Mouse (Mus musculus) urinary bladder, postnatal 25 days (tissue): ENCODE data around the gene Eml2.
A peak's percentile ranks its signal among the peaks of the same experiment; 100 is the strongest.
"Not testable (repeated sequence)": the region's sequence is repeated elsewhere in the genome, so short reads cannot be mapped to it uniquely, and the experiment has no call there.

Experiments
- DNase-seq: peaks from one replicate; pipeline ENCODE4 v3.0.0; 2022; ENCODE audit warnings: low spot score

Gene Eml2

DNA sequence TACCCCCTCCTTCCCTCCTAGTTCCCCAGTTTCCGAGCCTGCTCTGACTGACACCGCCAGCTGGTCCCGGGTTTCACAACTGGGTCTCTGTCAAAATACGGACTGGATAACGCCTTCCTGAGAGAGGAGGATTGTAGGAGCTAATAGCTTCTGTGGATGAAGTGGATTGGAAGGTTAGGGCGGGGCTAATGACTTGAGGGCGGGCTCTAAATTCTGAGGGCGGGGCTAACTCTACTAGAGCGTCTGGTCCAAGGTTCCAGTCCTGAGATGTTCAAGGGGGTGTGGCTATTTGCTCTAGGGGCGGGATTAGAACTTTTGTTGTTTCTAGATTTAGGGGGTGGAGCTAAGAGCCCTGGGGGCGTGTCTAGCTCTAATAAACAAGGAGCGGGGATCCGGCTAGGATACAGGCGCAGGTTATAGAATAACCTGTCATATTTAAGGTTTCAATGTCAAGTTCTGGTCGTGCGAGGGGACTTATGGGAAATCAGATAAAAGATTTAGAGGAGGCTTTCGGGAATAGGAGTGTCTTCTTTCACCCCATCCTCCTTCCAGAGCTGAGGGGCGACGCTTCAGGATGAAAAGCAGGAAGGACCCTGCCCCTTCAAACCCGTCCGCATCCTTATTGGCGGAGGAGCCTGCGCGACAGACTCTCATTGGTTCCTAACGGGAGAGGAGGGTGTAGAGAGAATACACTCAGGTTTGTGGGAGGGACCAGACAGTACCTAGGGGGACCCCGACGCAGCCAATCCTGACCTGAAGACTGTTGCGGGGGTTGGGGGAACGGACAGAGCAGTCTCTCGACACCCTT, at the start of gene Eml2:
Eml2 (plus strand) TSS at position 714 of the 808 bp plus-strand sequence.
- DNase-seq: no peak

DNA sequence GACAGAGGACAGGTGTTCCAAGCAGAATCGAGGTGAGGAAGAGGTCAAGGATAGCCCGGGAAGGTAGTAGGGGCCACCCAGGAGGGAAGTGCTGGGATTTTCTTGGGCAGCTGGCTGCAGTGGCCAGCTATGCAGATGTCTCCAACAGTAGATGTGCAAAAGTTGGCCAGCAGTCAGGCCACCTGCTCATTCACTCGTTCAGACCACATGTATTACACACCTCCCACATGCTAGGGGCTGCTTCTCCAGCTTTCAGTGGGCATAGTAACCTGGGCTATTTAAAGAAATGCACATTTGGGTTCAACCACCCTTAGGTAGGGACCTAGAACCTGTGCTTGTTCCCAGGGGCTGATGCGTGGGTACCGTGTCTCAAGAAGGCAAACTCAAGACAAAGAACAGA, 48.5 kb upstream of the Eml2 start:
- DNase-seq: no peak

DNA sequence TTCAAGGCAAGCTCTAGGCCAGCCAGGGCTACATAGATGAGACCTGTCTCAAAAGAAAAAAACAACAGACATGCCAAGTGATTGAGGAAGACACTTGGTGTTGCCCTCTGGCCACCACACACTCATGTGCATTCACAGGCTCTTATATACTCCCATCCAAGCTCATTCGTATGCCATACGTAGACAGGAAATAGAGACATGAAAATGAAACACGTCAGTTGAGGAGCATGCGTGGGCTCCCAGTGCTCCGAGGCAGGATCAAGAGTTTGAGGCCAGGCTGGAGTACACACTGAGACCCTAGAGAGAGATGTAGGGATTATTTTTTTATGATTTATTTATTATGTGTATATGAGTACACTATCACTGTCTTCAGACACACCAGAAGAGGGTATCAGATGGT, 46.8 kb upstream of the Eml2 start:
- DNase-seq: no peak

DNA sequence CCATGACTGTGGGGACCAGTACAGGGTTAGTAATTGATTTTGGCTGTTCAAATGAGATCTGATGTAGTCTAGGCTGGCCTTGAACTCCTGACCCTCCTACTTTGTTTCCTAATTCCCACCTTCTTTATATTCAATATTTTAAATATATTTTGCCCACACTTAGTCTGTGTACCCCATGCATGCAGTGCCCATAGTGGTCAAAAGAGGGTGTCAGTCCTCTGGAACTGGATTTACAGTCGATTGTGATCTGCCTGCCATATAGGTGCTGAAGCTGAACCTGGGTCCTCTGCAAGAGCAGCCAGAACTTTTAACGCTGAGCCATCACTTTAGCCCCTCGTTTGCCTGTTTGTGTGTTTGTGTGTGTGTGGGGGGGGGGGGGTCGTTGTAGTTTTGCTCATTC, 45.6 kb upstream of the Eml2 start:
- DNase-seq: no peak

DNA sequence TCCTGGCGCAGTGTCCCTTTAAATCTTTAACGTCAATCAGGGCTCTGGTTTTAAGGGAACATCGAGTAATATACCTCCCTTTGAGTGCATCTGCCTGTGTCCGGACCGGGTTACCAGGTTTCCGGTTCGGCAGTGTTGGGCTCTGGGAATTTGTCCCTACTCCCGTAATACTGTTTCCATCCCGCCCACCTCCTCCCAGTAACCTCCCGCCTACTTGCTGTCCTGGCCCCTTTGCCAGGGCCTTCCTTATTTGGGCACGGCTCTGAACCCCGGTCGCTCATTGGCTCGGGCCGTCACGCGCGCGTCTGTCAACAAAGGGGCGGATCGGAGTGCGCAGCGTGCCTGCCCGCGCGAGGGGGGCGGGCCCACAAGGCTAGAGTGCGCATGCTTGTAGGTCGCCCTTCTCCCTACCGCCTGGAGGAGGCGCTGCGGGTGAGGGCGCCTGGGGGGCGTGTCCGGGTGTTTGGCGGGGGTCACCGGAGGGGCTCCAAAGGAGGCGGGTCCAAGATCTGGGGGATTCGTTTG, 44.8 kb upstream of the Eml2 start:
- peak; percentile 95 for DNase-seq

DNA sequence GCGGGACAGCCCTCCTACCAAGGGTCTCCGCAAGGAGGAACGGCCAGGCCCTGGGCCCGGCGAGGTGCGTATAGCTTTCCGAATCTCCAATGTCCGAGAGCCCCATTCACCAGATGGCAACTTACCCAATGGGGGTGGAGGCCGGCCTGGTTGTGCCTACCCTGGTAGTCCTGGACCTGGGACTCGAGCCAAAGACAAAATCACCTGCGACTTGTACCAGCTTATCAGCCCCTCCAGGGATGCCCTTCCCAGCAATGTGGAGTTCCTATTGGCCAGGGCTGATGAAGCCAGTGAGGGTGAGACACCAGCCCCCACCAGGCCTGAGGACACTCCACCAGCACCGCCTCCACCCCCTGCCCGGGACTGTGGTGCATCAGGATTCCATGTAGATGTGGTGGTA, 40.1 kb upstream of the Eml2 start:
- DNase-seq: no peak

DNA sequence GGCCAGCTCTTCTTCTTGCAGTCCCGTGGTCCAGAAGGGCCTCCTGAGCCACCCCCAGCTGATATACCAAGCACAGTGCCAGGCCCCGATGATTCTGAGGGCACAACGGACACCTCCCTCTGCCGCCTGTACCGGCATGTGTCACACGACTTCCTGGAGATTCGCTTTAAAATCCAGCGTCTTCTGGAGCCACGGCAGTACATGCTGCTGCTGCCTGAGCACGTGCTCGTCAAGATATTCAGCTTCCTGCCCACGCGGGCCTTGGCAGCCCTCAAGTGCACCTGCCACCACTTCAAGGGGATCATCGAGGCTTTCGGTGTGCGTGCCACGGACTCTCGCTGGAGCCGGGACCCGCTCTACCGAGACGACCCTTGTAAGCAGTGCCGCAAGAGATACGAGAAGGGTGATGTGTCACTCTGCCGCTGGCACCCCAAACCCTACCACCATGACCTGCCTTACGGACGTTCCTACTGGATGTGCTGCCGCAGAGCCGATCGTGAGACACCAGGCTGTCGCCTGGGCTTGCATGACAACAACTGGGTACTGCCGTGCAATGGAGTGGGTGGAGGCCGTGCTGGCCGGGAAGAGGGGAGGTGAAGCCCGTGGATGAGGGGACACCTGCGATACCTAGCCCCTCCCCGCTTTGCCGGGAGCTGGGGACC, 39.4 kb upstream of the Eml2 start:
- DNase-seq: no peak

DNA sequence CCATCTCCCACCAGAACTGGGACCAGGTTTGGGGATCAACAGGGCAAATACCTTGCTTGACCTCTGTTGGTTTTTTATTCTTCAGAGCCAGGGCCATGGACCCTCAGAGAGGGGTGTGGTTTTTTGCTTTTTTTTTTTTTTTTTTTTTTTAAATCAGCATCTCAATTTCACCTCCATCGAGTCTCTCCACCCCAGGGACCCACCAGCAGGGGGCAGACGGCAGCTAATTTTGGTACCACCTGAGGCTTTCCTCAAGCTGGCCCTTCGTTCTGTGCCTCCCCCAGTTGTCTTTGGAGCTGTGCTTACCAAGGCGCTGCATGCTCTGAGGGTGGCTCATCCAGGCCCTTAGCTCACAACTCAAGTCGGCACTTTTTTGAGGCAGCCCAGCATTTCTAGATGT, 38.8 kb upstream of the Eml2 start:
- peak; percentile 53 for DNase-seq

DNA sequence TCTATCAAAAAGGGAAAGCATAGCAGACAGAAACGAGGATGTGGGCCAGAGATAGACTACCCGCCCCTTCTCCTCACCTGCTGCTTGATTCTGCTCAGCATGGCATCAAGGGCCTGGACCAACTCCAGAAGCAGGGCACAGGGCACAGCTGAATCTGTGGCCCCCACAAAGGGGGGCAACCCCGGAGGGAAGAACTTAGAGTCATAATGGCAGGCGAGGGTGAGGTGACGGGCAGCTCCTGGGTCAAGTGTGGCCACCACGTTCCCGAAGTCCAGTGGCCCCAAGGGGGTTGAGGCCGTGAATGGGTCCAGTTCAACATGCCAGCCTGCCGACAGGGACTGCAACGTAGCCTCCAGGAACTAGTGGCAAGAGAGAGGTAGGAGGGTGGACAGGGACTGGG, 29.4 kb upstream of the Eml2 start:
- DNase-seq: no peak

DNA sequence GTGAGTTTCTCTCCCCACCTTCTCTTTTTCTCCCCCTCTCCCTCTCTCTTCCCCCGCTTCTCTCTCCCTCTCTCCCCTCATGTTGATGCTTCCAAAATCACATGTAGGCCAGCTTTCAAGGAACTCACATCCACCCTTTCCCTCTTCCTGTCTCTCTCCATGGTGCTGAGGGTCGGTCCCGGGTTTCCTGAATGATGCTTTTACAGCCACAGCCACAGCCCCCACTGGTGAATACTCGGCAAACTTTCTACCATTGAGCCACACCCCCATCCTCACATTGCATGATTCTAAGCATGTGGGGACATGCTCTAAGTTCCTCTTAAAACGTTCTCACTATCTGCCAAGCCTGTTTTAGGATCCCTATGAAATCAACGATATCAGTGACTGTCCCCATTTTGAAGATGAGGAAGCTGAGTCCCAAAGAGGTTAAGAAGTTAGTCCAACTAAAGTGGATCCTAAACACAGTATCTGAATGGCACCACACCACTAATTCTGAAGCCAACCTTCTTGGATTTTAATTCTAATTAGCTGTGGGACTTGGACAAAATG, 28.6 kb upstream of the Eml2 start:
- DNase-seq: no peak

DNA sequence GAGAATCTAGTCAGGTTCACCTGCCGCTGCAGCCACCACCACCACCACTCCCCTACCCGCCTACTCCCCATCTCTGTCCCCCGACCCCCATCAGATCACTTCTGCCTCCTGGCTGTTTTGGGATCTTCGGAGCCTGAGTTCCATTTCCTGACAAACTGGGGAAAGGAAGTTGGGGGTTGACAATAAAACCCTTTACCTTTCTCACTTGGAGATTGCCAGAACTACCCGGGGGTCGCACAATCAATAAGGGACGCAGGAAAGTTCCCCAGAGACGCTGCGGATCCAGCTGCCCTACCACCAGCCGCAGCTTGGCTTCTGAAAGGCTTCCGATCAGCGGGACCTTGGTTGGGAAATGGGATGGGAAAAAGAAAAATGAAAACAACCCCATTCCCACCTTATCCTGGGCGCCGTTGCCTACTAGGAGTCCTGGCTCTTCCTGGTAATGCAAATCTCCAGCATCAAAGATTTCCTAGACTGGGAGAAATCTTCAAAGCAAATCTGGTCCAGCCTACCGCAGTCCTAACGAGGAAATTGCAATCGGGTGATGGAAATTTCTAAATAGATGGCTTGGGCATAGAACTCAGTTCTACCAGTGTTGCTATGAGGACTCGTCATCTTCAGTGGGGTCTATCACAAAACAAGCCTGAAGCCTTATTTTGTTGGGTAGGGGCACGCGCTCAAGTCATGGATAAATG, 27.9 kb upstream of the Eml2 start:
- no peak for DNase-seq

DNA sequence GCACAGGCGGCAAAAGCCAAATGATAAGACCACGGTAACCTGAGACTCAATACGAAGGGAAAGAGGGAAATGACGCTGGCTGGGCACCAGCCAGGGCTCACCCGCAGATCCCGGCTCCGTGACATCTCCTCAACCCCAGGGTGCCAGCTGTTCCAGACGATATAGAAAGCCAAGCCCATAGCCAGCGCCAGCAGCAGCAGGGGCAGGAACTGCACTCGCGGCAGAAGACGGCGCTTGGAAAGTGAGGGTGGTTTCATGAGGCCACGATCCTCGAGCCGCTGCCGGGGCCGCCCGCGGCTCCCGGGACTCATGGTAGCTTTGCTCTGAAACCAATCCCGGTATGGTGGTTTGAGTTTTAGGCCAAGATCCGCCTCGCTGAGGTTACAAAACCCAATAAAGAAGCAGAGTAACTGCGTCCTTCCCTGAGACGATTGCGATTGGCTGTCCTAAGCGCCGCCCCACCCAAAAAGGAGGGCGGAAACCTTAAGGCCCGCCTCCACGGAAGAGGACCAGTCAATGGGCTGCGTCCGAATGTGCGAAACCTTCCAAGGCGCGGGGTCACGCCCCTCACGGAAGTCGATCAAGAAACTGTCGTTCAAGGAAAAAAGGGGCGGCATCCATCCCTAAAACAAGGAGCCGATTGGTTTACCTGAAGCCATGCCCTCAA, 27.2 kb upstream of the Eml2 start, which contains the start of gene Qpctl:
Qpctl (minus strand) TSS at position 417 of the 667 bp plus-strand sequence.
- DNase-seq: peak; percentile 89

DNA sequence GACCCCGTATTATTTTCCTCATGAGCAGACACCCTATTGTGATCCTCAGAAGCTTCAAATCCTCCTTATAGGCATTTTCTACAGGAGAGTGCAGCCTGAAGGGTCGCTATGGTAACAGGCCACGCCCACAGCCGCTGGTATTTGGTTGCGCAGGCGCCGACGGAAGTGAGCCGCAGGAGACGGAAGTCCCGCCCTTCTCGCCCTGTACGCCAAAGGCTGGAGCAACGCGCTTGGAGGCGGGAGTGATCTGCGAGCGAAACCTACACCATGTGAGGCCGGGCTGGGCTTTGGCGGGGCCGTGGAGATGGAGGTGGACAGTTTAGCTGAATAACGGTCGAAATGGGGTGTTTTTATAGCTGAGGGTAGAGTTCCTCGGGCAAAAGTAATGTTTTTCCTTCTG, 26.6 kb upstream of the Eml2 start, which contains the start of gene Snrpd2:
Snrpd2 (plus strand) TSS at position 97 of the 400 bp plus-strand sequence.
- peak; percentile 97 for DNase-seq

DNA sequence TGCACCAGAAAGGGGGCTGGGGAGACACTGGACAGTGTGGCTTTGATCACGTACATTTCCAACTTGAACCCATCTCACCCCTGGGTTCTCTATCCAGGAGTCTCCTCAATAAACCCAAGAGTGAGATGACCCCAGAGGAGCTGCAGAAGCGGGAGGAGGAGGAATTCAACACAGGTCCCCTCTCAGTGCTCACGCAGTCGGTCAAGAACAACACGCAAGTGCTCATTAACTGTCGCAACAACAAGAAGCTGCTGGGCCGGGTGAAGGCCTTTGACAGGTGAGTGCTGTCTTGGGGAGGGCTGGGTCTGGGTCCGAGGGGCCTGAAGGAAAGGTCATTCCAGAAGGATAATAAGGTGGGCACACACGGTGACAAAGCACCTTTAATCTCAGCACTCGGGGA, 25.1 kb upstream of the Eml2 start:
- not testable (repeated sequence) for DNase-seq

DNA sequence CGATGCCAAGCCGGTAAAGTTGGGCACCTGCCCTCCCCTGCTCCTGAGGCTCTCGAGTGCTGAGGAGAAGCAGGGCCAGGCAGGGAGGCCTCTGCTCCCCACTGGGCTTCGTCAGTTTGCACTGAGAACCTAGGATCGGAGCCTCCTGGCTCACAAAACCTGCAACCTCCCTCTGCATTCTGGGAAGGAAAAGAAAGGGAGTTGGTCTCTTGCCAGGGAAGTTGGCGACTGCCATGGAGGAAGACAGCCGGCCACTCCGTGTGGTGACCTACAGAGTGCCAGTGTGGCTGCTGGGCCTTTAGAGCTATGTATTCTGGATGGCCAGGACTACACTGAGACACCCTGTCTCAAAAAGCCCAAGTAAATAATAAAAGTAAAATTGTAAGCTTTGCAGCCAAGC, 21.4 kb upstream of the Eml2 start:
- no peak for DNase-seq

DNA sequence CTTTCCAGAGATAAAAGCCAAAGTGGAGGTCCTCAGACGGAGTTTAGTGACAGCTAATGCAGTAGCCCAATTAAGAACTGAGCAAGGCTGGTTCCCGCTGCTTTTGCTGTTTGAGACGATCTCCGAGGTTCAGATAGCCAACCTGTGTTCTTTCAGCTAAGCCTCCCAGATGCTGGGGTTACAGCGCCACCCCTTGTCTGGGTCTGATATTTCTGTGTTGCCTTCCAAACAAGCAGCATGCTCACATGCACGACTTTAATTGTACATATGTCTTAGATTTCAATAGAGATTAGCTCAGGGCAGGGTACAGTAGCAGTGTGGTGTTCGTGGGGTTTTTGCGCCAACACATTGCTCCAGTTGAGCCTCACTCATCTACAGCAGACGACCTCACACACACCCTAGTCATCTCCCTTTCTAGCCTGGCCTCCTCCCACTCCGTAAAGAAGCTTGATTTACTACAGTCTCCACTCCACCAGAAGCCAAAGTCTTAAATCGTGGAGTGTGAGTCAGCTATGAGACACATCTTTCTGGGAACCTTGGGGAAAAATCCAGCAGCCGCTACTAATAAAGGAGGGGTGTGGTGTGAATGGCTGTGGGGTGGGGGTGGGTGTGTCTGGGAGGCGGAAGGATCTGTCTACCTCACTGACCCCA, 20.3 kb upstream of the Eml2 start:
- DNase-seq: no peak

DNA sequence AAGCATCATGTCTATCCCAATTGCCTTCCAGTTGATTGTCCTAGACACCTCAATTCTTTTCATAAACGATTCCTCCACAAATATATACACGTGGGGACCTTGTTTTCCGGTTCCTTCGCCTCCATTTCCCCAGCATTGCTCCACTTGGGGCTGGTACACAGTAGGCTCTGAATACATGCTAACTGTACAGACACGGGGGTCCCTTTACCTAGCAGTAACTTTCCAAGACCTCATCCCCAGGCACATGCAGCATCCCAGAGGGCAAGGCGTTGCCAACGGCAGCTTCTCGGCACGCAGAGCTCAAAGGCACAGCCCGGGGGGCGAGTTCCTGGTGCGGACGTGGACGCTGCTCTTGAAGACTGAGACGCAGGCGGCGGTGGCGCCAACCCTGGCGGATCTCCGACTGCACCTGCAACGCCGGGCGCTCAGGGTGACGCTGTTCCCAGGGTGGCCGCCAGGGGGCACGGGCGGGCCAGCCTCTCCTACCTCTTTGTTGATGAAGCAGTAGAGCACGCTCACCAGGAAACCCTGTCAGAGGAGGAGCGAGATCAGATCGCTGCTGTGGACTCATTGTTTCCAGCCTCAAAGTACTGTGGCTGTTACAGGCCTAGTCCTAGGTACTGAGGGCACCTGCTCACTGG, 18.9 kb upstream of the Eml2 start:
- peak; percentile 91 for DNase-seq

DNA sequence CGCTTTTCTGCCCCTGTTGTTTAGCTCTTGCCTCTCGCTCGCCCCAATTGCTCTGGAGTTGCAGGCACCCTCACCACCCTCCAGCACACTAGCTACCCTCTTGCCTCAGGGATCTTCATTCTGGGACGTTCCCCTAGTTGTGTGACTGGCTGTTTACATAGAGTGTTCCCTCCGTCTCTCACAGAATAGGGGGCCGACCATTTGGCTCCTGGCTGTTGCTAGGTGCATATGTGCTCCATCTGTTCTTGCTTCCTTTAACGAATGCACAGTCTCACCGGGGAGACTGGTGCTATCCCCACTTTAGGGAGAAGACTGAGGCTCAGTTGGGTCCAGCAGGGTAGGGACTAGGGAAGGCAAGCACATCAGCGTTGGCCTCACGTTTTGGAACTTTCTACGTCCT, 17.6 kb upstream of the Eml2 start:
- no peak for DNase-seq

DNA sequence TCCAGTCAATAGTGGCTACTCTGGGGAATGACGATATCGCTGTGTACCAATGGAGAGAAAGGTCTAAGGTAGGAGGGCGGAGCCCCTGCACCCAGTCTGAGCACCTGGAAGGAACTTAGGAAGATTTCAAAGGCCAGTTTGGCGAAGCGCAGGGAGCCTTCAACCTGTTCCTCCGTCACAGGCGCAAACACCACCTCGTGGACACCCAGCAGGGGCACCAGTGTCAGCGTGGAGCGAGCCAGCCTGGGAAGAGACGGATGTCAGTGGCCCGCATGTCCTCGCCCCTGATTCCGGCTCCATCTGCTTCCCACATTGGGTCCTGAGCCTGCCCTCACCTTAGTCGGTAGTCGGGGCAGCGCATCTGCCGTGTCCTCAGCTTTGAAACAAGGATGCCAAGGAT, 16.8 kb upstream of the Eml2 start:
- no peak for DNase-seq

DNA sequence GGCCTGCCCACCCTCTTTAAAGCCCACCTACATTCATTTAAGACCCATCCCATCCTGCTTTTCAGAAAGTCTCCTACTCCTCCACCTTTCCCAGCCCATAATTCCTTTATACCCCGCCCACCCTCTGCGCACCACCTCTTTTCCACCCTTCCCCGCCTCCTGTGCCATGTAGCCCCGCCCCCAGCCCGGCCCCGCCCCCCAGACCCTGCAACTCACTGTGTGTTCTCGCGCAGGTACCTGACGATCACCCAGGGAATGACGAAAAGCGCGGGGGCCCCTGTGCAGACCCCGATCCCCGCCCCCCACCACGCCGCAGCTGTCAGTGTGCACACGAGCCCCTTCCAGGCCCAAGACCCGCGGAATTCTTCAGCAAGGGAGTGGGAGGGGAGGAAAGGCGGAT, 16.1 kb upstream of the Eml2 start:
- no peak for DNase-seq

DNA sequence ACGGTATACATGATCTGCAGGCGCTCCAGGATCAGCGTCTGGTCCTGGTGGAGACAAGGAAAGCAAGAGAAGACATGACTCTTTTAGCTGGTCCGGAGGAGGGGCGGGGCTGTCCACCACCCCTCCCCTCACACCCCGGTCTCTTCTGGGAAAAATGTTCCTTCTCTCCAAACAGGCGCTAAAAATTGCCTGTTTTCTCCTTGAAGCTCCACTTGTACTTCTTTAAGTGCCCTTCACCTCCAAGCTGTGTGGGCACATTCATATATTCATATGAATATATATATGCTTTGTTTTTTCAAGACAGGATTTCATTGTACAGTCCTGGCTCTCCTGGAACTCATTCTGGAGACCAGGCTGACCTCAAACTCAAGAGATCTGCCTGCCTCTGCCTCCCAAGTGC, 13.3 kb upstream of the Eml2 start:
- DNase-seq: no peak
